Mouse (Mus musculus): ENCODE results near the gene Hipk3. TPM values are rescaled to one million over a fixed set of nuclear protein-coding genes. Genes with fewer than 3 reads are reported as not detected.

Hipk3 gene
- polyA plus RNA-seq, 1 experiment from 2014 or later, result 6.3 TPM

DNA sequence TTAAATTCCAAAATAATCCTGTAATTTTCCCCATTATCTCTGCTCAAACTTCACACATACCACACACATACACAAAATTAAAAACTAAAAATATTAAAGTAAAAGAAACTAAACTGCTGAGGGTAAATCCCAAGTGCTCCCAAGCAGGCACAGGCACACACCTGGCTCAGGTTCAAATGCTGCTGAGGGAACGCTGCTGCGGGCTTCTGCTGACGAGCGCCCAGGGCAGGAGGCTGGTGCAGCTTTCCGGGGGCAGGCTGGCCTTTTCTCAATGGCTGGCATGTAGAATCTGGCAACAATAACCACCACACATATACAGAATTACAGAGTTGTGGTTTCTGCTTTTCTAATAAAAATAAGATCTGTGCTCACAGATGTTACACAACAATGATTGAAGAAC is 63.7 kb downstream of the Hipk3 start:
- no peaks in the 10 kb centered on the region for H3K9me3 ChIP-seq (ENCODE audit: low read length)
- 94% methylated on average over 5 of the region's 5 CpGs for WGBS (ENCODE audit: insufficient replicate concordance)
- H3K27me3 ChIP-seq (ENCODE audit: insufficient read depth, low read length), result no peaks in the 10 kb centered on the region
- no peak overlapping the region for H3K4me2 ChIP-seq (ENCODE audit: low read depth, low read length)
- TF ChIP-seq EP300 (IDR thresholded peaks at IDR 0.05; ENCODE audit: low read depth) (no peak), CTCF (IDR thresholded peaks at IDR 0.05; ENCODE audit: low read depth) (no peak)
- H3K9ac ChIP-seq (replicated peaks), result no peak overlapping the region
- H3K4me1 ChIP-seq (ENCODE audit: insufficient read depth), result no peaks in the 10 kb centered on the region
- H3K4me3 ChIP-seq (ENCODE audit: low read depth, low read length), result no peak overlapping the region
- no peak overlapping the region for H3K27ac ChIP-seq (ENCODE audit: low read depth)
- peaks cover 53% of the 10 kb centered on the region for H3K36me3 ChIP-seq (replicated peaks; ENCODE audit: insufficient read depth, low read length)
- DNase-seq (no peak), ATAC-seq (no peak)

DNA sequence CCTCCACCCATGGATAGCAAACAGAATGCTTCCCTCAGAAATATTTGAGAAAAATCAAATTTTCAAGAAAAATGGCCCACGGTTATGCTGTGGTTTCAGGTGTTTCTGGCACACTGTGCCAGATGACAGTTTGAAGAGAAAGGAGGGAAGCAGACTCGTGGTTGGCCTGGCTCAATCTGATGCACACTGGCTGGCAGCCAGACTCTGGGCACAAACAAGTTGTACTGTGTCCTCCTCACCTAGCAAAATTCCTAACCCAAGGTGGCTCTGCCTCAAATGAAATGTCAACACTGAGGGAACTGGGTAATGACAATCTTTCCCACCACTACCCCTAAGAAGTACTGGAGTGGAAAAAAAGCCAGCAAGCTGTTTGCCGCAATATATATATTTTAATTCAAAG is 68.1 kb downstream of the Hipk3 start:
- Histone ChIP-seq H3K4me1 (ENCODE audit: insufficient read depth) (no peaks in the 10 kb centered on the region), H3K4me3 (ENCODE audit: low read depth, low read length) (no peak overlapping the region), H3K9ac (replicated peaks) (no peak overlapping the region), H3K4me2 (ENCODE audit: low read depth, low read length) (no peak overlapping the region), H3K27me3 (ENCODE audit: insufficient read depth, low read length) (no peaks in the 10 kb centered on the region), H3K9me3 (ENCODE audit: low read length) (no peaks in the 10 kb centered on the region), H3K27ac (ENCODE audit: low read depth) (no peak overlapping the region), H3K36me3 (replicated peaks; ENCODE audit: insufficient read depth, low read length) (peaks cover 25% of the 10 kb centered on the region)
- DNase-seq (peak; percentile 53), ATAC-seq (peak; percentile 40; the same call in 1 of the 2 replicates)
- TF ChIP-seq EP300 (IDR thresholded peaks at IDR 0.05; ENCODE audit: low read depth) (no peak), CTCF (IDR thresholded peaks at IDR 0.05; ENCODE audit: low read depth) (no peak)
- WGBS (ENCODE audit: insufficient replicate concordance), result 66% methylated on average over 3 of the region's 3 CpGs

DNA sequence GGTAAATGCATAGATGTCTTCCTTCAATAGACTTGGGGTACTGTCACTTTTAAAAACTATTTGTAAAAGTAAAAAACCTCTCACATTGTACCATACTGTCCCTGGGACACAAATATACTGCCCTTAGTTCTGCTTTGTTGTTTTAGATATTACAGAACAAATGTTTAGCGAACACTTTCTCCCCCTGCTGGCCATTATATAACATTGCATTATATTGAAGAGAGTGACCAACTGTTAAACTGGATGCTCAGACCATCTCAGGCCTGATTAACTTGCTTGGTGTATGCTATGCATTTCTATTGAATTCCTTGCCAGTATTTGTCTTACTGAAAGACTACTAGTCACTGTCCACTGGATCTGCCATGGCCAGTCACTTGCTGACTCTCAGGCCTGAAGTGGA is 72.0 kb downstream of the Hipk3 start:
- Histone ChIP-seq H3K36me3 (replicated peaks; ENCODE audit: insufficient read depth, low read length) (peaks cover 2% of the 10 kb centered on the region), H3K4me2 (ENCODE audit: low read depth, low read length) (no peak overlapping the region), H3K27me3 (ENCODE audit: insufficient read depth, low read length) (no peaks in the 10 kb centered on the region), H3K27ac (ENCODE audit: low read depth) (no peak overlapping the region), H3K4me3 (ENCODE audit: low read depth, low read length) (no peak overlapping the region), H3K4me1 (ENCODE audit: insufficient read depth) (no peaks in the 10 kb centered on the region), H3K9me3 (ENCODE audit: low read length) (no peaks in the 10 kb centered on the region), H3K9ac (replicated peaks) (no peak overlapping the region)
- ATAC-seq (no peak), DNase-seq (no peak)
- 13% methylated on average over 1 of the region's 1 CpGs for WGBS (ENCODE audit: insufficient replicate concordance)
- TF ChIP-seq CTCF (IDR thresholded peaks at IDR 0.05; ENCODE audit: low read depth), result peak; percentile 76
- no peak for TF ChIP-seq EP300 (IDR thresholded peaks at IDR 0.05; ENCODE audit: low read depth)

DNA sequence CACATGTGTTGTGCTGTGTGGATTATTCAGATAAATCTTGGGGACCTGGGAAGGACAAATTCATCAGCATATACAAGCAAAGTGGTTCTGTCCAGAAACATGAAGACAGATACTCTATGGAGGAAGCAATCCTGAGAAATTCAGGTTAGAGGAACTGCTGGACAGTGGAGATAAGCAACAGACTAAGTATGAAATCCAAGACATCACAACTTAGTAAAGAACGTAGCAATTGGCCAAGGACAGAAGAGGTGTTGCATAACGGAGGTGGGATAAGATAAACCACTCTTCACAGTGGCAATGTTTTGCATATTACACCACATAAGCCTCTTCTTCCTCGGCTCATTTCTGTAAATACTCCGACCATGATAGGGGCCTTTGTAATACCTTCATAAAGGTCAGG is 73.4 kb downstream of the Hipk3 start:
- no peaks in the 10 kb centered on the region for H3K36me3 ChIP-seq (replicated peaks; ENCODE audit: insufficient read depth, low read length)
- 55% methylated on average over 4 of the region's 4 CpGs for WGBS (ENCODE audit: insufficient replicate concordance)
- no peaks in the 10 kb centered on the region for H3K4me1 ChIP-seq (ENCODE audit: insufficient read depth)
- H3K27me3 ChIP-seq (ENCODE audit: insufficient read depth, low read length), result no peaks in the 10 kb centered on the region
- no peak overlapping the region for H3K4me3 ChIP-seq (ENCODE audit: low read depth, low read length)
- H3K9me3 ChIP-seq (ENCODE audit: low read length), result no peaks in the 10 kb centered on the region
- H3K27ac ChIP-seq (ENCODE audit: low read depth), result no peak overlapping the region
- H3K9ac ChIP-seq (replicated peaks), result no peak overlapping the region
- TF ChIP-seq EP300 (IDR thresholded peaks at IDR 0.05; ENCODE audit: low read depth) (no peak), CTCF (IDR thresholded peaks at IDR 0.05; ENCODE audit: low read depth) (no peak)
- H3K4me2 ChIP-seq (ENCODE audit: low read depth, low read length), result no peak overlapping the region
- no peak for DNase-seq
- ATAC-seq, result no peak

DNA sequence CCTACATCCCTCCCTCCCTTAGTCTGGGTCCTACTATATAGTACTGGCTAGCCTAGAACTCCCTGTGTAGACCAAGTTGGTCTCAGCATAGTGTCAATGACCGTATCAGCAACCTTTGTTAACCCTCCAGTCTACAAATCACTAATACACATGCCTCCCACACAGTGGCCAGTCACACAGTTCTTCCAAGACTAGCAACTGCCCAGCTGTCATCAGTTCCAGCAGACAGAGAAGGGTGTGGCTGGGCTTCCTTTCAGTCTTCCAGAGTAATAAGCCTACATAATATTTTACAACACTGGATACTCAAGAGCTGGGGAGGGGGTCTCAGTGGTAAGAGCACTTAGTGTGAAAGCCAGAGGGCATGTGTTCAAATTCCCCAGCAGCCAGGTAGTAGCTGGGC is 74.2 kb downstream of the Hipk3 start:
- Histone ChIP-seq H3K4me1 (ENCODE audit: insufficient read depth) (no peaks in the 10 kb centered on the region), H3K27me3 (ENCODE audit: insufficient read depth, low read length) (no peaks in the 10 kb centered on the region), H3K27ac (ENCODE audit: low read depth) (no peak overlapping the region), H3K4me2 (ENCODE audit: low read depth, low read length) (no peak overlapping the region), H3K36me3 (replicated peaks; ENCODE audit: insufficient read depth, low read length) (no peaks in the 10 kb centered on the region), H3K9ac (replicated peaks) (no peak overlapping the region), H3K9me3 (ENCODE audit: low read length) (no peaks in the 10 kb centered on the region), H3K4me3 (ENCODE audit: low read depth, low read length) (no peak overlapping the region)
- WGBS (ENCODE audit: insufficient replicate concordance), result 82% methylated on average over 1 of the region's 1 CpGs
- DNase-seq (no peak), ATAC-seq (no peak)
- TF ChIP-seq CTCF (IDR thresholded peaks at IDR 0.05; ENCODE audit: low read depth) (no peak), EP300 (IDR thresholded peaks at IDR 0.05; ENCODE audit: low read depth) (no peak)

DNA sequence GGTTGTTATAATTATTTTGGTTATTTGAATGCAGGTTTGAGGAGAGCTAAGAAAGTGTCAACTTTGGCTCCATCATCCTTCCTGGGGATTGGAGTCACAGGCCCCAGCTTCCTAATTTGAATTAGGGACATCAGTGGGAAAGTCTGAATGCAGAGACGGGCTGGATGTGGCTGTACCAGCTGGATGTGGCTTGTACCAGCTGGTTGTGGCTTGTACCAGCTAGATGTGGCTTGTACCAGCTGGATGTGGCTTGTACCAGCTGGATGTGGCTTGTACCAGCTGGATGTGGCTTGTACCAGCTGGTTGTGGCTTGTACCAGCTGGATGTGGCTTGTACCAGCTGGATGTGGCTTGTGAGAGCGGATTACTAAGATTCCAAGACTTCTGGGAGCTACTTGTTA is 74.8 kb downstream of the Hipk3 start:
- Histone ChIP-seq H3K4me1 (ENCODE audit: insufficient read depth) (no peaks in the 10 kb centered on the region), H3K4me2 (ENCODE audit: low read depth, low read length) (no peak overlapping the region), H3K9me3 (ENCODE audit: low read length) (no peaks in the 10 kb centered on the region), H3K36me3 (replicated peaks; ENCODE audit: insufficient read depth, low read length) (no peaks in the 10 kb centered on the region), H3K4me3 (ENCODE audit: low read depth, low read length) (no peak overlapping the region), H3K27ac (ENCODE audit: low read depth) (no peak overlapping the region), H3K27me3 (ENCODE audit: insufficient read depth, low read length) (no peaks in the 10 kb centered on the region), H3K9ac (replicated peaks) (no peak overlapping the region)
- DNase-seq (no peak), ATAC-seq (no peak)
- 70% methylated on average over 2 of the region's 2 CpGs for WGBS (ENCODE audit: insufficient replicate concordance)
- no peak for TF ChIP-seq EP300 (IDR thresholded peaks at IDR 0.05; ENCODE audit: low read depth)
- no peak for TF ChIP-seq CTCF (IDR thresholded peaks at IDR 0.05; ENCODE audit: low read depth)

DNA sequence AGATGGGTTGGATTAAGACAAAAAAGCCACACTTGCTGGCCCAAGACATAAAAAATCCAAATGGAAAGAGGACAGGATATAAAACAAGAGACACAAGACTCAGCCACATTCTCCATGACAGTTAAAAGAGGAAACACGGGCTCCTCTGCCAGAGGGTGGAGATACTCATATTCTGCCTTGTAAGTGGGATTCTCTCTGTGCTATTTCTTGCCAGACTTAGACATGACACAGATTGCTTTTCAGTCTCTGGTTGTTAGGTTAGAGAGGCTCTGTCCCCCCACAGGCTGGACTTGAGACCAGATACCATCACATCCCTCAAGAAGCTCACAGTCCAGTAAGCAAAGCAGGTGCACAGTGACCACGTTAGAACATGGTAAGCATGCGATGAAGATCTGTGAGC is 81.2 kb downstream of the Hipk3 start:
- TF ChIP-seq CTCF (IDR thresholded peaks at IDR 0.05; ENCODE audit: low read depth) (no peak), EP300 (IDR thresholded peaks at IDR 0.05; ENCODE audit: low read depth) (no peak)
- WGBS (ENCODE audit: insufficient replicate concordance), result 67% methylated on average over 3 of the region's 3 CpGs
- Histone ChIP-seq H3K4me2 (ENCODE audit: low read depth, low read length) (no peak overlapping the region), H3K4me1 (ENCODE audit: insufficient read depth) (peaks cover 9% of the 10 kb centered on the region), H3K4me3 (ENCODE audit: low read depth, low read length) (no peak overlapping the region), H3K36me3 (replicated peaks; ENCODE audit: insufficient read depth, low read length) (no peaks in the 10 kb centered on the region), H3K9ac (replicated peaks) (no peak overlapping the region), H3K9me3 (ENCODE audit: low read length) (no peaks in the 10 kb centered on the region), H3K27me3 (ENCODE audit: insufficient read depth, low read length) (peaks cover 45% of the 10 kb centered on the region), H3K27ac (ENCODE audit: low read depth) (no peak overlapping the region)
- ATAC-seq, result no peak
- DNase-seq, result no peak
